Mouse (Mus musculus): ENCODE results near the gene Golm1. TPM values are rescaled to one million over a fixed set of nuclear protein-coding genes. Genes with fewer than 3 reads are reported as not detected.

Golm1 gene
- polyA plus RNA-seq, 1 experiment from 2014 or later, result 290 TPM

DNA sequence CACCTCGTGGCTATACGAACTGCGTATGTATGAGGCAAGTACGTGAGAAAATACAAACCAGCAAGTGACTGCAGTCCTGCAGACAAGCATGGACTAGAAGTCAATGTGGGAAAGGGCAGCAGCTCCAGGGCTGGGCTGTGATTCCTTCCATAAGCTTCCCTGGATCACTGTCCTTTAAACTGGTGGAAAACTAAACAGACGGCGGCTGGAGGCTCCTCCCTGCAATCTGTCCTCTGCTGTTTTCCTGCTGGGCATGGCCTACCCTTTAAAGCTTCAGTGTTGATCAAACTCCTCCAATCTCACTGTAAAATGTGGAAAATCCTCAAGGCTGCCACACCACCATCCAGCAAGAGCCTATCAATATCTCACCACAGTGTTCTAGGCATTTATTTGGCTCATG, 27.0 kb downstream of the Golm1 start:
- POLR2A ChIA-PET, result interaction anchor here (1.0 kb wide), 1 partner anchor 23 kb away, joined by 3 read pairs; no protein-coding TSS in a partner anchor
- ATAC-seq (no peak), DNase-seq (ENCODE audit: low read depth, low spot score) (no peak)
- TF ChIP-seq CTCF (IDR thresholded peaks at IDR 0.05), result no peak
- CTCF ChIA-PET, result interaction anchor here (1.3 to 1.7 kb wide), 2 partner anchors 15 to 80 kb away, joined by 5 read pairs; no protein-coding TSS in a partner anchor
- H3K27me3 ChIP-seq, result no peaks in the 10 kb centered on the region
- in situ Hi-C loops (cut with MboI; ENCODE audit: low pct_unique_long_range_greater_than_20kb), result no loop called here

DNA sequence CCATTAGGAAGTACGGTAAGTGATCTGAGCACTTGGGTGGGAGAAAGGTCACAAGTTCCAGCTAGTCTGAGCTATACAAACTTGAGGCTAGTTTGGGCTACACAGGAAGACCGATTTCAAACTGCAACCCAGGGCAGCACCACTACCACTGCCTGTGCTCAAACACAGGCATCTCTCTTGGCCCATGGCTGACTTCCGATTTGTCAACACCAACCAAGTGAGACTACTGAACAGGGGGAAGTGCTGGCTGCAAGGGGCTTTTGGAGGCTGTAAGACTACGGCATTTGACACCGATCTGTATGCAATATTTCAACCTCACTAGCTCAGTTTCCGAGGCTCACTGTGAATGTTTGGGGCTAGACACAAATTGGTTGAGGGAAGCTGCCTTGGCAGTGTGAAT, 28.1 kb downstream of the Golm1 start:
- no peaks in the 10 kb centered on the region for H3K27me3 ChIP-seq
- POLR2A ChIA-PET, result interaction anchor here (1.1 kb wide), 1 partner anchor 17 kb away, joined by 3 read pairs; no protein-coding TSS in a partner anchor
- ATAC-seq (peak; percentile 7), DNase-seq (ENCODE audit: low read depth, low spot score) (no peak)
- no peak for TF ChIP-seq CTCF (IDR thresholded peaks at IDR 0.05)
- CTCF ChIA-PET, result interaction anchor here (1.7 to 2.7 kb wide), 2 partner anchors 16 to 81 kb away, joined by 5 to 10 read pairs; no protein-coding TSS in a partner anchor
- in situ Hi-C loops (cut with MboI; ENCODE audit: low pct_unique_long_range_greater_than_20kb), result no loop called here

DNA sequence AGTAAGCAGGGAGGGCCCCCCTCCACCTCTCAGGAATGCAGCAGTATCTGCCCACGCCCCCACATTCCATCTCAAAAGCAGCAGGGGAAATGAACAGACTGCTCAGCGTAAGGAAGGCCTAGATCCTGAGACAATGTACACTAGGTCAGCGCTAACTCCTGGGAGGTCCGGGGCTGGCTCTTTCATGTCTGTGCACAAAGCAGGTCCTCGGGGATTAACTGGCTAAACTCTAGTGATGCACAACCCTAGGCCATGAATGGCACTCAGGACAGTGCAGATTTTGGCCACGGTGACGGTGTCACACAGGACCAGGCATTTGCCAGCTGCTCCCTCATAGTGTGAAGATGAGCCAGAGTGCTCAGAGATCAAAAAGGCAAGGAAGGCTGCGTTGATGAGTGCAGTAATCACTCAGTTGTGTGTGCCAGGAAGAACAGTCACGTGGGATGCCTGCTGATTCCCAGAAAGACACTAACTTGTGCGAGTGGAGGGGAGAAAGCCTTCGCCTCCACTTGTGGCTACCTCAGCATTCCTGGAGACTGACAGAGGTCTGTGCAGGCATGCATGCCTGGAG, 28.9 kb downstream of the Golm1 start:
- ATAC-seq (peak; percentile 96), DNase-seq (ENCODE audit: low read depth, low spot score) (peak; percentile 93)
- H3K27me3 ChIP-seq, result no peaks in the 10 kb centered on the region
- in situ Hi-C loops (cut with MboI; ENCODE audit: low pct_unique_long_range_greater_than_20kb), result no loop called here
- CTCF ChIA-PET, result interaction anchor here (1.0 to 2.7 kb wide), 4 partner anchors 10 to 82 kb away, joined by 5 to 10 read pairs (median 6); no protein-coding TSS in a partner anchor
- POLR2A ChIA-PET, result interaction anchor here (1.1 kb wide), 1 partner anchor 17 kb away, joined by 3 read pairs; no protein-coding TSS in a partner anchor
- no peak for TF ChIP-seq CTCF (IDR thresholded peaks at IDR 0.05)

DNA sequence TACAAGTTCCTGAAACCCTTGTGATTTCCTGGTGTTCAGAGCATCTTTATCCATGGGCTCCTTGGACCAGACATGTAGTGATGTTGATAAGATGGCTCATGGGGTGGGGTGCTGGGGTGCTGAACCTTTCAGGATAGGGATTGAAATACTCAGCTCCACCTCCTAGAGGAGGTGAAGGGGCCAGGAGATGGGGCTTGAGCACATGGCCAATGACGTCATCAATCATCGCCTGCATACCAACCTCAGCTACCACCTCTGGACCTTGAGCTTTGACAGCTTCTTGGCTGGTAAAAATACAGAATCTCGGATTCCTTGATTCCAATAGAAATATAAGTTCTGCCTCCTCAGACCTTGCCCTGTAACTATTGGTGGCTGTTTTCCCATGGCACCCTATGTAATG, 30.1 kb downstream of the Golm1 start:
- DNase-seq (ENCODE audit: low read depth, low spot score) (no peak), ATAC-seq (no peak)
- CTCF ChIA-PET, result interaction anchor here (1.0 to 2.7 kb wide), 4 partner anchors 9 to 83 kb away, joined by 3 to 10 read pairs (median 6); no protein-coding TSS in a partner anchor
- in situ Hi-C loops (cut with MboI; ENCODE audit: low pct_unique_long_range_greater_than_20kb), result no loop called here
- no peak for TF ChIP-seq CTCF (IDR thresholded peaks at IDR 0.05)
- POLR2A ChIA-PET, result interaction anchor here (1.2 kb wide), 1 partner anchor 9 kb away, joined by 3 read pairs; no protein-coding TSS in a partner anchor
- H3K27me3 ChIP-seq, result no peaks in the 10 kb centered on the region

DNA sequence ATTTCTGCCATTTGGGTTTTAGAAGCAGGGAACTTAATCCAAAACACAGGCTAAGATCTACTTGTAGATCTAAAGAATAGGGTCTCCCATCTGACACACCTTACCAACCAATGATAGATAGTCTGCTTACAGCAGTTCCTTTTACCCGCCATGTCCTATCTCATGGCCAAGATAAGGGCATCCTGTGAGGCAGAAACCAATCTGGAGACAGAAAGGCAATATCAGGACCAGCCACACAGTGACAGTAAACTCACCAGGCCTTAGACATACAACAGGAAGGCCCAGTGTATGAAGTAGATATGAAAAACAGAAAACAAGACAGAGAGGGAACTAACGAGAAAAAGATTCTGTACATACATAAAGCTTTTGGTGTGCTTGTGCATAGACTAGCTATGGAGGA, 32.8 kb downstream of the Golm1 start:
- ChIA-PET POLR2A (no interaction called here), CTCF (interaction anchor here (1.4 to 2.9 kb wide), 2 partner anchors 11 to 31 kb away, joined by 4 to 8 read pairs; no protein-coding TSS in a partner anchor)
- in situ Hi-C loops (cut with MboI; ENCODE audit: low pct_unique_long_range_greater_than_20kb), result no loop called here
- DNase-seq (ENCODE audit: low read depth, low spot score) (no peak), ATAC-seq (no peak)
- H3K27me3 ChIP-seq, result no peaks in the 10 kb centered on the region
- TF ChIP-seq CTCF (IDR thresholded peaks at IDR 0.05), result no peak

DNA sequence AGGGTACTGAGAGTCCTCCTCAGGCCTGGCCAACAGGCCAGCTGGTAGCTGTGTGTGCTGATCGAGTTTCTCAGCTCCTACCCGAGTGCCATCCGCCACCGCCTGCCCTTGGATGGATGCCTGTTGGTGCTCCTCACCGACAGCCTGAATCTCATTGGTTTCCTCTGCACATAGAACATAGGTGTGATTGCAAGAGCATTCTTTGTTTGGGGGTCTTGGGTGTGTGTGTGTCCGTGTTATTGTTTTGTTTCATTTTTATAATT, 35.5 kb downstream of the Golm1 start:
- DNase-seq (ENCODE audit: low read depth, low spot score) (no peak), ATAC-seq (no peak)
- CTCF ChIA-PET, result interaction anchor here (2.9 kb wide), 1 partner anchor 8 kb away, joined by 8 read pairs; no protein-coding TSS in a partner anchor
- in situ Hi-C loops (cut with MboI; ENCODE audit: low pct_unique_long_range_greater_than_20kb), result no loop called here
- no peak for TF ChIP-seq CTCF (IDR thresholded peaks at IDR 0.05)
- H3K27me3 ChIP-seq, result no peaks in the 10 kb centered on the region
- POLR2A ChIA-PET, result no interaction called here

DNA sequence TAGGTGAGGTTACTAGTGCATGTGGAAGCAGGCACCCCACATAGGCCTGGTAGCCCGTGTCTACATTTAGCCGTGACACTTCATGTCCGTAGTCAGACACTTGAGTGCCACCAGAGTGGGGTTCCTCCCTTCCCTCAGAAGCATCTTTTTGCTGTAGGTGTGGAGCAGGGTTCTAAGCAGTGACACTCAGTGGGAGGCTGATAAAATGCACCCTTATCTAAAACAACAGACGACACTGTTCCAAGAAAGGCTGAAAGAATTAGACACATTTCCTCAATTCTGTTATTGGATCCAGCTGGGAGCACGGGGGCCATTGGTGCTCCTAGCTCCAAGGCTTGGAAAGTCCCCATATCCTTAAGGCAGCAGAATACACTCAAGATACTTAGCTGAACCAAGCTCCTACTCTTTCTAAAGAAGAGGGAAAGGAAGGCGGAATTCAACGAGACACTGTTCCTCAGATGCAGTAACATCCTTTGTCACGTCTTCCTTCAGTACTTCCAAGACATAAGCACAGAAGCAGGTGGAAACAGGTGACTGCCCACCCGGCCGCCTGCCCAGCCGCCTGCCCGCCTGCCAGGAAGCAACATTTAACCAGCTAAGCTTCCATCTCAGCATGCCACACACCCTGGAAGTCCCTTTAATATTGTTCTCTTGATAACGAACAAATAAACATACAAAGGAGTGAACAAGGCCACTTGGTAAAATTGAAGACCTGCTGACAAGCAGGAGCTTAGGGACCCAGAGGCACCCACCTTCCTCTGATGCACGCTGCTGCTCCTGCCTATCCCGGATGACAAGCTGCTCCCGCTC, 36.0 kb downstream of the Golm1 start:
- POLR2A ChIA-PET, result no interaction called here
- no peak for ATAC-seq
- CTCF ChIA-PET, result no interaction called here

DNA sequence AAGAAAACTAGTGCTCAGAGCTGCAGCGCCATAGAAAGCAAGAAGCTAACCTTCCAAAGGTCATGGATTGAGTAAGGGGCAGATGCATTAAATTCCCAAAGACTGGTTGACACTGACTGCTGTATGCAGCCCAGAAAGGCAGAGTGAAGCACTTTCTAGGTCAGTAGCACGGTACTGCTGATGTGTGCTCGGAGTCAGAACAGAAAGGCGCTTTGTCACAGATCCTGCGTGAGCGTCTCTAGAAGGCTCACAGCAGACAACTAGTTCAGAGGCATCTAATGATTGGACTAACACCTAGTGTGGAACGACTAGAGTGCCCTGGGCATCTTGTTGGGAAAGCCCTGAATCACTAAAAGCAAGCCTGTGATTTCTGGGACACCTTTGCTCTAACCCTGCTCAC, 37.8 kb downstream of the Golm1 start:
- ChIA-PET POLR2A (no interaction called here), CTCF (interaction anchor here (2.6 kb wide), 1 partner anchor 91 kb away, joined by 13 read pairs; no protein-coding TSS in a partner anchor)
- ATAC-seq, result no peak
- no peaks in the 10 kb centered on the region for H3K27me3 ChIP-seq
- TF ChIP-seq CTCF (IDR thresholded peaks at IDR 0.05), result no peak
- DNase-seq (ENCODE audit: low read depth, low spot score), result no peak
- in situ Hi-C loops (cut with MboI; ENCODE audit: low pct_unique_long_range_greater_than_20kb), result no loop called here

More for the DNA sequence above, 36.0 kb downstream of the Golm1 start:
- no peak for TF ChIP-seq CTCF (IDR thresholded peaks at IDR 0.05)
- H3K27me3 ChIP-seq, result no peaks in the 10 kb centered on the region
- no peak for DNase-seq (ENCODE audit: low read depth, low spot score)
- in situ Hi-C loops (cut with MboI; ENCODE audit: low pct_unique_long_range_greater_than_20kb), result no loop called here

DNA sequence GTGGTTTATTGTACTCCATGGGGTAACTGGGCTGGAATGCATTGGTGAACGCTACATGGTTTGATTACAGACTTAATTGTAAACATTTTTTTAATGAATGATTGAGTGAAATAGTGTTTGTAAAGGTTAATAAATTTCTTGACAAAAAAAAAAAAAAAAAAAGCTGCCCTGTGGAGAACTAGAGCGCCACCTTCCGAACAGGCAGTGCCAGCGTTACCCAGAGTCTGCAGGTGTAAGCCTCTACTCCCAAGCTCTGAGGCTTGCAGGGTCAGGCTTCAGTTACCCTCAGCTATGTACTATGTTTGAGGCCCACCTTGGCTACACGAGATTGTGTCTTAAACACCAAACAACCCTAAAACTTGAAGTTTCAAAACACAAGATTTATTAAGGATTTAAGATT, 41.0 kb downstream of the Golm1 start:
- no peaks in the 10 kb centered on the region for H3K27me3 ChIP-seq
- ChIA-PET POLR2A (no interaction called here), CTCF (interaction anchor here (0.8 to 2.4 kb wide), 3 partner anchors 10 to 97 kb away, joined by 3 to 11 read pairs (median 3); partner anchors contain the start of gene Spata31d1d)
- TF ChIP-seq CTCF (IDR thresholded peaks at IDR 0.05), result no peak
- in situ Hi-C loops (cut with MboI; ENCODE audit: low pct_unique_long_range_greater_than_20kb), result no loop called here
- DNase-seq (ENCODE audit: low read depth, low spot score), result no peak
- no peak for ATAC-seq

DNA sequence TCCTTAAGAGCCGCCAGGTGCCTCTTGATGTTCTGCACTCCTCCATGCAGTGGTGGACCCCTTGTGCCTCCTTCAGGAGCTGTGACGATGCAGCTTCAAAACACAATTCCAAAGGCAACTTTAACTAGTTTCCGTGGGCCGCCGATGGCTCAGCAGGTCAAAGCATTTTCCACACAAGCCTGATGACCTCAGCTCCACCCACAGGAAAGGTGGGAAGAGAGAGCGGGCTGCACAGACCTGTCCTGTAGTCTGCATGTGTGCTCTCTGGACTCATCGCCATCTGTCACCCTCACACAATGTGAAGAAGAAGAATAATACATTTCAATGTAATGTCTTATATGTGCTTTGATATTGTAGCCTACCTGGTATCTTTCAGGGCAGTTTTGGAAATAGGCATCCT, 48.9 kb downstream of the Golm1 start:
- ChIA-PET POLR2A (no interaction called here), CTCF (interaction anchor here (1.5 kb wide), 1 partner anchor 102 kb away, joined by 4 read pairs; no protein-coding TSS in a partner anchor)
- H3K27me3 ChIP-seq, result no peaks in the 10 kb centered on the region
- ATAC-seq, result no peak
- in situ Hi-C loops (cut with MboI; ENCODE audit: low pct_unique_long_range_greater_than_20kb), result no loop called here
- no peak for DNase-seq (ENCODE audit: low read depth, low spot score)
- TF ChIP-seq CTCF (IDR thresholded peaks at IDR 0.05), result no peak

DNA sequence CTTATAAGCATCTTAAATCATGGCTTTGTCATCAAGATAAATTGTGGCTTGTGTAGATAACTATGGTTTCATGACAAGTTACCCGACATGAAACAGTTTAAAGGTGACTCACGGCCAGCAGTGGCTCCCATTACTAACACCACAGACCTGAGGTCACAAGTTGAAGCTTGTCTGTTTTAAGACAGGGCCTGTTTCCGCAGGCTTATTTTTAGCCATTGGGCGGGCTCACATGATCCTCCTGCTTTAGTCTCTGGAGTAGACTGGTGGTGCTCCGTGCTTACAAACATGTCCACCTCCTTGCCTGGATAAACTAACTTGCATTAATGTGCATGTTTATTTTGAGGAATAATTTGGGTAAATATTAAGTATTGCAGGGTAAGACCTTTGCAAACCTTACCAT, 50.7 kb downstream of the Golm1 start:
- ChIA-PET CTCF (interaction anchor here (1.0 to 3.1 kb wide), 4 partner anchors 11 to 104 kb away, joined by 3 to 11 read pairs (median 4); no protein-coding TSS in a partner anchor), POLR2A (no interaction called here)
- TF ChIP-seq CTCF (IDR thresholded peaks at IDR 0.05), result no peak
- ATAC-seq (peak; percentile 54), DNase-seq (ENCODE audit: low read depth, low spot score) (peak; percentile 31)
- in situ Hi-C loops (cut with MboI; ENCODE audit: low pct_unique_long_range_greater_than_20kb), result no loop called here
- H3K27me3 ChIP-seq, result no peaks in the 10 kb centered on the region

Data from Patski (cell line).